Comparison of ENCODE assay signal across 15 mouse cellular contexts in the genomic region with DNA sequence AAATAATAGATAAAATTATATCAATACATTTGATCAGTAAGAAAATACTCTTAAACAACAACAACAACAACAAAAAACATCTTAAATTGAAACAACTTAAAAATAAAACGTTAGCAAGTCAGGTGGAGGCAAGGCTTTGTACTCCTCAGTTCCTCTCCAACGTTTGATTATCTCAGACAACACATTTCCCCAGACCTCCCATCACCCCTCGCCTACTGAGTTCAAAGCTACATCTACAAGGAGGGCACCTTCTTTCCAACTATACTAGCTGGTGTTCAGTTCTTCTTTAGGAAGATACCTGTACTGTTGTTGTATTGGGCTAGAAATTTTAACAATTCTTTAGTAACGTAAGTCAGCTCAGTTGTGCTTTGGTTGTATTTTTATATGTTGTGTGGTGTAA.
"Had no signal": no experiment of that assay in that cellular context is flagged by ENCODE, and none has a peak within 500 bp of the region (broad histone marks: within the 10 kb centered on the region; RNA-seq: fewer than 3 reads in every experiment).

No protein-coding gene starts in this region.

- DNase-seq: kidney, adult 18-20 months; kidney, postnatal 10 days; lung, adult 2 months; lung, postnatal 36 days; retina, postnatal 1 day; right cerebral cortex, postnatal 14 days; thymus, adult 2 months; thymus, postnatal 36 days had no signal

- H3K4me2 ChIP-seq: intestine, embryonic 15.5 days; limb, embryonic 15.5 days; midbrain, embryonic 12.5 days; neural tube, embryonic 13.5 days; stomach, embryonic 15.5 days had no signal

- H3K9ac ChIP-seq: intestine, embryonic 15.5 days; limb, embryonic 15.5 days; midbrain, embryonic 12.5 days; neural tube, embryonic 13.5 days; stomach, embryonic 15.5 days had no signal

- H3K9me3 ChIP-seq: intestine, embryonic 15.5 days; limb, embryonic 15.5 days; midbrain, embryonic 12.5 days; neural tube, embryonic 13.5 days; stomach, embryonic 15.5 days had no signal

- H3K4me3 ChIP-seq: intestine, embryonic 15.5 days; left cerebral cortex, adult 2 months; limb, embryonic 15.5 days; midbrain, embryonic 12.5 days; neural tube, embryonic 13.5 days; stomach, embryonic 15.5 days had no signal

- ATAC-seq: intestine, embryonic 15.5 days; lung, postnatal 0 days had no signal

- H3K4me1 ChIP-seq: intestine, embryonic 15.5 days; limb, embryonic 15.5 days; midbrain, embryonic 12.5 days; neural tube, embryonic 13.5 days; stomach, embryonic 15.5 days had no signal

- H3K27ac ChIP-seq: intestine, embryonic 15.5 days; left cerebral cortex, adult 2 months; limb, embryonic 15.5 days; midbrain, embryonic 12.5 days; neural tube, embryonic 13.5 days; stomach, embryonic 15.5 days had no signal

- H3K27me3 ChIP-seq: intestine, embryonic 15.5 days; limb, embryonic 15.5 days; midbrain, embryonic 12.5 days; neural tube, embryonic 13.5 days; stomach, embryonic 15.5 days had no signal

- H3K36me3 ChIP-seq: intestine, embryonic 15.5 days; limb, embryonic 15.5 days; midbrain, embryonic 12.5 days; neural tube, embryonic 13.5 days; stomach, embryonic 15.5 days had no signal
